Mouse (Mus musculus): Measurements from ENCODE around the gene Klk1b1. TPM values are rescaled to one million over a fixed set of nuclear protein-coding genes. Genes with fewer than 3 reads are reported as not detected.
"Not testable (repeated sequence)": the region's sequence is repeated elsewhere in the genome, so short reads cannot be mapped to it uniquely, and the experiment has no call there.

Klk1b1 gene
- polyA plus RNA-seq, 1 experiment from 2014 or later, result not detected

DNA sequence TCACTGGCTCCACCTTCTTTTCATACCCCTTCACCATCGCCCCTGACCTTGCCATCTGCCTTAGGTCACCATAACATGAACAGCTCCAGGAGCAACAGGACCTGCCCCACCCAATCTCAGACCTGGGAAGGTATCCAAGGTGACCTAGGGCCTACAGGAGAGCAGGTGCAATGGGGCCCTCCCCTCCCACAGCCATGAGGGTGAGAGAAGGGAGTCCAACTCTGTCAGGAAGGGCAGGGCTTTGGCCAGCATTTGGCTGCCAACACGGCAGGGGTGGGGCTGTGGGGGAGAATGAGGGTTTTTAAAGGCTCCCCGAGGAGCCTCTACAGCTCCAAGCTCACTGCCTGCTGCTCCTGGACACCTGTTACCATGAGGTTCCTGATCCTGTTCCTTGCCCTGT is 24.3 kb upstream of the Klk1b1 start:
- H3K9ac ChIP-seq; H3K4me3 ChIP-seq; ATAC-seq (ENCODE audit: low FRiP score); H3K4me2 ChIP-seq (replicated peaks); H3K27me3 ChIP-seq; H3K9me3 ChIP-seq (replicated peaks); H3K27ac ChIP-seq; H3K36me3 ChIP-seq; H3K4me1 ChIP-seq: not testable (repeated sequence)
- whole genome bisulfite sequencing, result 66% methylated on average over 3 of the region's 3 CpGs

- no peak overlapping the region for H3K9ac ChIP-seq
- H3K4me3 ChIP-seq, result no peak overlapping the region
- no peak overlapping the region for H3K27ac ChIP-seq
- no peaks in the 10 kb centered on the region for H3K36me3 ChIP-seq
- H3K9me3 ChIP-seq (replicated peaks), result no peaks in the 10 kb centered on the region
- no peaks in the 10 kb centered on the region for H3K4me1 ChIP-seq
- no peak overlapping the region for H3K4me2 ChIP-seq (replicated peaks)
- WGBS, result 84% methylated on average over 3 of the region's 3 CpGs
- ATAC-seq (ENCODE audit: low FRiP score), result no peak
- H3K27me3 ChIP-seq, result no peaks in the 10 kb centered on the region
Measured at GRCm38 (mm10) chr7:43944727-43945264, 21.8 kb upstream of the Klk1b1 start.

DNA sequence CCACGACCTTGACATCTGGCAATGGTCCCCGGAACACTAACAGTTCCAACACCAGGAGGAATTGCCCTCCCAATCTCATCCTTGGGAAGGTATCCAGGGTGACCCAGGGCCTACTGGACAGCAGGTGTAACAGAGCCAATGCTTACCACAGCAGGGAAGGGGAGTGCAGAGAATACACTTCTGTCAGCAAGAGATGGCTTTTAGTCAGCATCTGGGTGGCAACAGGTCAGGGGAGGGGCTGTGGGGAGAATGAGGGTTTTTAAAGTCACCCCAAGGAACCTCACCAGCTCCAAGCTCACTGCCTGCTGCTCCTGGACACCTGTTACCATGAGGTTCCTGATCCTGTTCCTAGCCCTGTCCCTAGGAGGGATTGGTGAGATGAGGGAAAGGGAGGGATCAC is 16.2 kb upstream of the Klk1b1 start, which contains the start of gene Klk1b8:
Gene Klk1b8, plus strand, starts transcription at position 301 of the 400 bp plus-strand sequence.
- no peaks in the 10 kb centered on the region for H3K36me3 ChIP-seq
- H3K27ac ChIP-seq, result no peak within 1 kb of the TSS
- H3K4me3 ChIP-seq, result no peak within 1 kb of the TSS
- 76% methylated on average over 2 of the region's 2 CpGs for WGBS
- H3K4me2 ChIP-seq (replicated peaks), result no peak within 1 kb of the TSS
- no peak for ATAC-seq (ENCODE audit: low FRiP score)
- H3K9ac ChIP-seq, result no peak within 1 kb of the TSS
- no peaks in the 10 kb centered on the region for H3K9me3 ChIP-seq (replicated peaks)
- H3K27me3 ChIP-seq, result no peaks in the 10 kb centered on the region
- H3K4me1 ChIP-seq, result no peaks in the 10 kb centered on the region

GRCm38 (mm10) chr7:43952703-43953102 is 13.8 kb upstream of the Klk1b1 start:
- no peak overlapping the region for H3K4me2 ChIP-seq (replicated peaks)
- no peaks in the 10 kb centered on the region for H3K4me1 ChIP-seq
- no peak for ATAC-seq (ENCODE audit: low FRiP score)
- H3K27ac ChIP-seq, result no peak overlapping the region
- 64% methylated on average over 4 of the region's 4 CpGs for WGBS
- H3K36me3 ChIP-seq, result no peaks in the 10 kb centered on the region
- no peaks in the 10 kb centered on the region for H3K9me3 ChIP-seq (replicated peaks)
- no peaks in the 10 kb centered on the region for H3K27me3 ChIP-seq
- H3K4me3 ChIP-seq, result no peak overlapping the region
- H3K9ac ChIP-seq, result no peak overlapping the region

GRCm38 (mm10) chr7:43967058-43967457 is 507 bp downstream of the Klk1b1 start:
- Histone ChIP-seq H3K9me3 (replicated peaks) (no peaks in the 10 kb centered on the region), H3K9ac (no peak overlapping the region), H3K27ac (no peak overlapping the region), H3K4me1 (no peaks in the 10 kb centered on the region), H3K27me3 (no peaks in the 10 kb centered on the region), H3K4me3 (no peak overlapping the region), H3K4me2 (replicated peaks) (no peak overlapping the region), H3K36me3 (no peaks in the 10 kb centered on the region)
- ATAC-seq (ENCODE audit: low FRiP score), result no peak
- WGBS, result 80% methylated on average over 3 of the region's 3 CpGs

- no peaks in the 10 kb centered on the region for H3K27me3 ChIP-seq
- WGBS, result 86% methylated on average over 2 of the region's 2 CpGs
- H3K4me1 ChIP-seq, result no peaks in the 10 kb centered on the region
- no peak overlapping the region for H3K27ac ChIP-seq
- no peaks in the 10 kb centered on the region for H3K36me3 ChIP-seq
- H3K9me3 ChIP-seq (replicated peaks), result no peaks in the 10 kb centered on the region
- no peak overlapping the region for H3K9ac ChIP-seq
- no peak overlapping the region for H3K4me2 ChIP-seq (replicated peaks)
- no peak overlapping the region for H3K4me3 ChIP-seq
- ATAC-seq (ENCODE audit: low FRiP score), result no peak
Measured at GRCm38 (mm10) chr7:43967612-43968011, 1.1 kb downstream of the Klk1b1 start.

- not testable (repeated sequence) for H3K9ac ChIP-seq; H3K36me3 ChIP-seq; H3K4me1 ChIP-seq; H3K9me3 ChIP-seq (replicated peaks); H3K4me3 ChIP-seq; ATAC-seq (ENCODE audit: low FRiP score); H3K27me3 ChIP-seq; H3K4me2 ChIP-seq (replicated peaks); H3K27ac ChIP-seq
- 79% methylated on average over 1 of the region's 1 CpGs for WGBS
Measured at GRCm38 (mm10) chr7:43975761-43976160, 9.2 kb downstream of the Klk1b1 start, which contains the start of gene Klk1b9. Gene Klk1b9, plus strand, starts transcription at chr7:43976061.

- ATAC-seq (ENCODE audit: low FRiP score), result no peak
- H3K9ac ChIP-seq, result no peak overlapping the region
- H3K27ac ChIP-seq, result no peak overlapping the region
- no peaks in the 10 kb centered on the region for H3K4me1 ChIP-seq
- H3K9me3 ChIP-seq (replicated peaks), result no peaks in the 10 kb centered on the region
- no peak overlapping the region for H3K4me2 ChIP-seq (replicated peaks)
- no peaks in the 10 kb centered on the region for H3K36me3 ChIP-seq
- H3K27me3 ChIP-seq, result no peaks in the 10 kb centered on the region
- no peak overlapping the region for H3K4me3 ChIP-seq
Measured at GRCm38 (mm10) chr7:43985657-43986056, 19.1 kb downstream of the Klk1b1 start.

GRCm38 (mm10) chr7:43994821-43995220 is 28.3 kb downstream of the Klk1b1 start:
- not testable (repeated sequence) for H3K4me3 ChIP-seq; H3K27me3 ChIP-seq; H3K36me3 ChIP-seq; ATAC-seq (ENCODE audit: low FRiP score); H3K9ac ChIP-seq; H3K27ac ChIP-seq; H3K4me1 ChIP-seq; H3K9me3 ChIP-seq (replicated peaks); H3K4me2 ChIP-seq (replicated peaks)
- WGBS, result 82% methylated on average over 1 of the region's 1 CpGs

DNA sequence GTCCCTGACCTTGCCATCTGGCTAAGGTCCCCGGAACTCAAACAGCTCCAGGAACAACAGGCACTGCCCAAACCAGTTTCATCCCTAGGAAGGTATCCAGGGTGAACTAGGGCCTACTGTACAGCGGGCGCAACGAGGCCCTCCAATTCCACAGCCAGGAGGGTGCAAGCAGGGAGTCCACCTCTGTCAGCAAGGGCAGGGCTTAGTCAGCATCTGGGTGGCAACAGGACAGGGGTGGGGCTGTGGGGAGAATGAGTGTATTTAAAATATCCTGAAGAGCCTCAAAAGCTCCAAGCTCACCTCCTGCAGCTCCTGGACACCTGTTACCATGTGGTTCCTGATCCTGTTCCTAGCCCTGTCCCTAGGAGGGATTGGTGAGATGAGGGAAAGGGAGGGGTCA is 29.0 kb downstream of the Klk1b1 start, which contains the start of gene Klk1b11:
Gene Klk1b11, plus strand, starts transcription at position 301 of the 400 bp plus-strand sequence.
- not testable (repeated sequence) for H3K4me1 ChIP-seq; H3K4me2 ChIP-seq (replicated peaks); H3K27ac ChIP-seq; H3K4me3 ChIP-seq; H3K9me3 ChIP-seq (replicated peaks); H3K27me3 ChIP-seq; H3K9ac ChIP-seq; H3K36me3 ChIP-seq; ATAC-seq (ENCODE audit: low FRiP score)
- 85% methylated on average over 4 of the region's 4 CpGs for WGBS

DNA sequence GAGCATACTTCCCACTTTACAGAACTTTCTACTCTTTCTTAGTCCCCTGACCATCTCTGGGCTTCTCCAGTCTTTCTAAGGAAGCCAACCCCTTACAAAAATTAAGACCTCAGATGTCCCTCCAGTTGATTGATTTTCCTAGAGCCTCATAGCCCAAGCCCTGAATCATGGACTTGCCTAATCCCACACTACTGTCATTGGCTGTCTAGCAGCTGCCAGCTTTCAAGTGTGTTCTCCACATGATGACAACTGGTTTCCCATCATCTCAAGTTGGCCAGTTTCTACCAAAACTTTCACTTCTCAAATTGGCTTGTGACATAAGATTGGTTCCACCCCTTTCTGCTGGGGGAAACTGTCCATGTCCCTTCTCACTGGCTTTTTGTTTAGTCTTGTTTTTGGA is 38.3 kb downstream of the Klk1b1 start:
- Histone ChIP-seq H3K27ac (no peak overlapping the region), H3K4me3 (no peak overlapping the region), H3K4me2 (replicated peaks) (no peak overlapping the region), H3K27me3 (no peaks in the 10 kb centered on the region), H3K9ac (no peak overlapping the region), H3K36me3 (no peaks in the 10 kb centered on the region), H3K4me1 (no peaks in the 10 kb centered on the region), H3K9me3 (replicated peaks) (no peaks in the 10 kb centered on the region)
- ATAC-seq (ENCODE audit: low FRiP score), result no peak

DNA sequence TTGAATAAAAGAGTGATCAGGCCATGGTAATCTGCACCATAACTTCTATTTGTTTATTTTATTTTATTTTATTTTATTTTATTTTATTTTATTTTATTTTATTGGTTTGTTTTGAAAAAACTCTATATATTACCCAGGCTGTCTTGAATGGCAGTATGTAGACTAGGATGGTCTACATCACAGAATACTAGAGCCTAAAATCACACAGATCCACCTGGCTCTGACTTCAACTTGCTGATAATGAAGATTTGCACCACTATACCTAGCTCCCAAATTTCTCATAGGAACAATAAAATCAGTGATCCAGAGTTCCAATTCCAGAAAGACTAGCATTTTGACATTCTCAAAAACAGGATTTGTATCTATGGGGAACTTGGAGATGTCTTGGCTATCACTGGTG is 45.3 kb downstream of the Klk1b1 start, which contains the start of gene Klk1b26:
Gene Klk1b26, plus strand, starts transcription at position 301 of the 400 bp plus-strand sequence.
- not testable (repeated sequence) for H3K9me3 ChIP-seq (replicated peaks); H3K4me1 ChIP-seq; H3K27ac ChIP-seq; H3K9ac ChIP-seq; ATAC-seq (ENCODE audit: low FRiP score); H3K4me2 ChIP-seq (replicated peaks); H3K4me3 ChIP-seq; H3K36me3 ChIP-seq; H3K27me3 ChIP-seq

- H3K27ac ChIP-seq; ATAC-seq (ENCODE audit: low FRiP score): not testable (repeated sequence)
Measured at GRCm38 (mm10) chr7:44014666-44015065, 48.1 kb downstream of the Klk1b1 start.

More at GRCm38 (mm10) chr7:44014666-44015065, 48.1 kb downstream of the Klk1b1 start:
- H3K9ac ChIP-seq; H3K36me3 ChIP-seq; H3K9me3 ChIP-seq (replicated peaks); H3K4me1 ChIP-seq; H3K27me3 ChIP-seq; H3K4me3 ChIP-seq; H3K4me2 ChIP-seq (replicated peaks): not testable (repeated sequence)
- 88% methylated on average over 6 of the region's 6 CpGs for WGBS

Data from hindbrain, embryonic 12.5 days (tissue).